Mouse (Mus musculus) 416B (cell line): Measurements from ENCODE around the gene Hivep3.

Experiments
- DNase-seq: peaks from one replicate; pipeline ENCODE4 v3.0.0; 2011; ENCODE audit warnings: low read depth

The Hivep3 gene

GRCm38 (mm10) chr4:119979238-119979829, 245.8 kb downstream of the Hivep3 start:
- no peak for DNase-seq

DNA sequence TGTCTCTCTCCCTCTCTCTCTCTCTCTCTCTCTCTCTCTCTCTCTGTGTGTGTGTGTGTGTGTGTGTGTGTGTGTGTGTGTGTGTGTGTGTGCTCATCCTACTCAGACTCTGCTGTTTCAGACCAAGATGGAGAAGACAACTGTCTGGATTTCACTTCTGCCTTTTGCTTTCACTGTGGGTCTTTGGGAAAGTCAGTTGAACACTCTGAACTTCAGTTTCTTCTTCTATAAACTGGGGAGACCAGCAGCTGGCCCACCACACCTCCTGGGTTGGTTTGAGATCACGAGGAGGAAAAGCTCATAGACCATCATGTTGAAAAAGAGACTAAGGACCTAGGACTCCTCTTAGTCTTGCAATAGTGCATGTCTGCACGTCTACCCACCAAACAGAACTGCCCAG, 246.3 kb downstream of the Hivep3 start:
- DNase-seq: no peak

DNA sequence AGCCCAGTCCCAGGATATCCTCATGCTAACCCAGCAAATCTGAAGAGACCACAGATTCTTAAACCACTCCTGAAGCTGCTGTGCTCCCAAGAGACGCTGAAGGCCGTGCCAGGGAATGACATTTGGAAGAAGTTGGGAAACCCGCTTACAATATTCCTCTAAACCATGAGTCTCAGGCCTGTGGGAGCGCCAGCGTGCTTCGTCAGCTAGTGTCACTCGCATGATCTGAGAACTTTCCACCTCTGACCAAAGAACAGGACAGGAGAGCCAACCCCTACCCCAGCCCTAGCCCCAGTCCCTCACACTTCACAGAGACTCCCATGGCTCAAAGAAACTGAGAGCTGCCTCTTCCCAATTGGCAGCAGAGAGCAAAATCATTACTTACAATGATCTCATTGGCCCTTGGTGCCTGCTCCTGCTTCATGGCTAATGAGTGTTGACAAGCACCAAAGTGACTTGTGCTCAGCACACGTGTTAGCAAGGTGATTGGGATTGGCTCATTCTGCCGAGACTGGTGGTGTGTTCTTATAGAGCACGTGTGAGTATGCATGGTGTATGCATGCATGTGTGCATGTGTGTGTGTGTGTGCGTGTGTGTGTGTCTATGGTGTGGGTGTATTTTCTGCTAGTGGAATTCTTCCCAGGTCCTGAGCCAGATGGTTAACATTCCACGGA, 247.6 kb downstream of the Hivep3 start:
- no peak for DNase-seq

- no peak for DNase-seq
Observed at GRCm38 (mm10) chr4:119986065-119986464, 252.5 kb downstream of the Hivep3 start.

DNA sequence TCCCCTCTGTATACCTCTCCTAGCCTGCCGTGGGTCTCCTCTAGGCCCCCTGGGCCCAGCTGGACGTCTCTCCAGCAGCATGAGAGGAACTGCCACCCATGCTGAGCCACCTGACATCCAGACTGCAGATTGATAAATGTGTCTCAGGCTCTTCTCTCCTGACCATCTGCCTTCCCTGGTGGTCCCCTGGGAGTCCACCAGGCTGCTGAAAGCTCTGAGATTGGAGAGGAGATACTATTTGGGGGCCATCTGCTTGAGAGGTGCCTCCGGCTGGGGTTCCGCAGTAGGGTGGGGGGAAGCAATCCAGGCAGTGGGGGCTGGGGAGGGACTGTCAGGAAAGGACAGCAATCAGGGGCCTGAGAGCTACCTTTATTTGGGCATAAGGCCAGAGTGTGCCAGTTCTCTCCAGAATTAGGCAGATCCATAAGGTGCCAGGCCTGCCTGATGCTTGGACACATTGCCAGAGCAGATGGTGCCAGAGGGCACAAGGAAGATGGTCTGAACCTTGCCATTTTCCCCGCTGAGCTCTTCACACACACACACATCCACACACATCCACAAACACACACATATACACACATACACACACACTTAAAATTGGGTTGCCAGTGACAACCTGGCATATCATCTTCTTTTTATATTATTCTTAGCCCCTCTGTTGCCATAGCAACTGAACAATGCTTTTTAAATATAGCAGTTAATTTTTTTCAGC, 253.2 kb downstream of the Hivep3 start:
- DNase-seq: no peak

DNA sequence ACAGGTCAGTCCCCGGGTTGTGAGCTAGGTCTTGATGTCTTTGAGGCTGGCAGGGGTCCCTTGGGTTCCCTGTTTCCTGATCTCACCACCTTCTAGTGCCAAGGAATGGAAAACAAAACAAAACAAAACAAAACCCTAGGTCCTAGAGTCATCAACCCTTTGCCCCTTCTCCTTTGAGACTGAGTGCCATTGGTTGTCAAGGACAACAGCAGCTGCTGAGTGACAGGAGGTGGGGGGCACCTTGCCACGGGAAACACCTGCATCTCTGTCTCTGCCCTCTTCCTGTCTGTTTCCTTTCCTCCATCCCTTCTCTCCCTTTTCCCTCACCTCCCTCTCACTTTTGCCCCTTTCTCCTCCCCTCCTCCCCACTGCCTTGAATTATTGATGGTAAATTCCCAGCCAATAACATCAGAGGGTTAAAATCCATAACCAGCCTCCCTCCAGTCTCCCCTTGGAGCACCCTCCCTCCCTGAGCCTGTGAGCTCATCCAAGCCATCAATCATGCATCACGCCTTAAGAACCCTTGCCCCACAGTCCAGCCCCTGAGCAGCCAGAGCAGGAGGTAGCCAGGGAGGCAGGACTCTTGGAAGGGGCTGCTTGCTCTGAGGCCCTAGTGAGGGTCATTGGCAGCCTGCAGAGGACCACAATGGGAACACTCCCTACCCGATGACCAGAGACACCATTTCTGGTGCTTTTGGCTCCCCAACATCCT, 253.9 kb downstream of the Hivep3 start:
- DNase-seq: no peak

GRCm38 (mm10) chr4:119989031-119989693, 255.6 kb downstream of the Hivep3 start:
- DNase-seq: no peak

GRCm38 (mm10) chr4:119990346-119990745, 256.8 kb downstream of the Hivep3 start:
- DNase-seq: no peak

DNA sequence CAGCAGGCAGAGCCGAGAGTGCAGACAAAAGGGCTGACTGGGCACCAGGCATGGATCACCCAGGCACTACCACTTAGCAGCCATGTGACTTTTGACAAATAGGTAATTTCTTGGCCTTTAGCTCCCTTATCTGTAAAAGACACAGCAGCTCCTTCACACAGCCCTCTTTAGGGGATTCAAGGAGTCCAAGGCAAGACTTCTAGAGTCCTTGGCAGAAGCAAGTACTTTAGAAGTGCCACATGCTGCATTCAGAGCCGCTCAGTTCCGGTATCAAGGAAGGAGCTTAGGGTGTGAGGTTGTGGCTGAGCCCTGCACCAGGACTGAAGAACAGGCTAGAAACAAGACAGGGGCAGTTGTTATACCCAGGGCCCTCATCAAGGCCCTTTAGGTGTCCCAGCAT, 257.3 kb downstream of the Hivep3 start:
- no peak for DNase-seq

DNA sequence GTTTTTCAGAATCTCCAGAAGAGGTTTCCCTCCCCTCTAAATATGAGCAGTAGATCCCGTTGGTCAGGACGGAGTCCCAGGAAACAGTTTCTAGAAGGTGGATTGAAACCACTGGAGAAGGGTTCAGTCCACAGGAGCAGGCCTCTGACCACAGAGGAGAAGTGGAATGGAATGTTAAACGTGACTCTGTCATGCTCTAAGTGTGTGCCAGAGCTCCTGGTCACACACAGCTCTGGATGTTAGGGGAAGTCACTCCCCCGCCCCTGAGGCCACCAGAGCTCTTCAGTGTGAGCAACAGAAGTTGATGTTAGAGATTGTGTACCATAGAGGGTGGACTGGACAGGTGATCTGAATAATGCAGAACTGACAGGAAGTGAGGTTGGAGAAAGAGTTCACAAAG, 258.2 kb downstream of the Hivep3 start:
- DNase-seq: no peak

GRCm38 (mm10) chr4:119996377-119996776, 262.8 kb downstream of the Hivep3 start:
- DNase-seq: peak; percentile 11

- DNase-seq: no peak
Observed at GRCm38 (mm10) chr4:119997351-119997750, 263.8 kb downstream of the Hivep3 start.

DNA sequence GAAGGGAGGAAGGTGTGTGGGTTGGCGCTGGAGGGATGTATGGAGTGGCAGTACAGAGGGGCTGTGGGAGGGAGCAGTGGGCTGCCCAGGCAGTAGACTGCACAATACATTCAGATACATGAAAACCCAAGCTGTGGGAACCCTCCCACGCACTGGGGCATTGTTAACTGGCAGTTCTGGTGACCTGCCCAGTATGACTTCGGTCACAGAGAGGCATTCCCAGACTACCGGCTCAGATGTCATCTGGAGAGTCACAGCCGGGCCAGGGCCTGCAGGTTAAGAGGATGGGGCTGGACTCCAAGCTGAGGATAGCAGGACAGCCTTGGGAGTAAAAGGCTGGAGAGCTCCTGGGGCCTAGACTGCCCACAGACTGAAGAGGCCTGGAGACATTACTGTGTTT, 265.3 kb downstream of the Hivep3 start:
- DNase-seq: no peak

- DNase-seq: no peak
Observed at GRCm38 (mm10) chr4:120000881-120001280, 267.3 kb downstream of the Hivep3 start.

- no peak for DNase-seq
Observed at GRCm38 (mm10) chr4:120003006-120003405, 269.4 kb downstream of the Hivep3 start.

- no peak for DNase-seq
Observed at GRCm38 (mm10) chr4:120006046-120006445, 272.5 kb downstream of the Hivep3 start.

DNA sequence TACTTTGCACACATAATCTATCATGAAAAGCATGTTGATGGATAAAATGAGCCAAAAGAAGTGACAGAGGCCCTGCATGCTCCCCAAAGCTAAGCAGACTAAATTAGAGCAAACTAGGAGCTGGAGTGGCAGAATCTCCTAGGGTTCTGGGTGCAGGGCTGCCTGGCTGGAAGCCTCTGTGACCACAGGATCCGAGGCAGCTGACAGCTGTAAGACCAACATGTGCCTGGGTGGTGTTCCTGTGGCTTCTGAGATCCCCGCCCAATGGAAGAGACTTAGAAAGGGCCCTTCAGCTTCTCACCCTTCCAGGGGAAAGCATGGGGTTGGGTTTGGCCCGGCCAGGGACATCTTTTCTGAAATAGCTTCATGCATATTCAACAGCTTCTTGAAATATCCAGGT, 274.3 kb downstream of the Hivep3 start:
- peak; percentile 17 for DNase-seq

GRCm38 (mm10) chr4:120009151-120009550, 275.6 kb downstream of the Hivep3 start:
- no peak for DNase-seq

- peak; percentile 49 for DNase-seq
Observed at GRCm38 (mm10) chr4:120011788-120012187, 278.2 kb downstream of the Hivep3 start.

GRCm38 (mm10) chr4:120012891-120013290, 279.3 kb downstream of the Hivep3 start:
- no peak for DNase-seq

DNA sequence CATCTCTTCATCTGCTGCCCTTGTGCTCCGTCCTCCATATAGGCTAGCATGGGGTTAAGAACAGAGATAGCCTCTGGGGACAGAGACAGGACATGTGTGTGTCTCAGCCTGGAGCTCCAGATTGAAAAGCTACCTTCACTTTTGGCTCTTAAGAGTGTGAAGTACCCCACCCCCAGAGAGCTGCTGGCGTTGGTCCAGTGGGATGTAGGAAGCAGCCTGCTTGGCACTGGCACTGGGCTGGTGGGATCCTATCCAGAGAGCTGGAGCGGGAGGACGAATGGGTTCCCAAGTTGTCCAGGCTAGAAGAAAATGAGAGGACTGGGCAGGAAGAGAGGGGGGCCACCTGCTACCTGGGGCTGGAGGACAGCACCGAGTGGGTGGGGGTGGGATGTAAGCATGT, 284.8 kb downstream of the Hivep3 start:
- DNase-seq: no peak

DNA sequence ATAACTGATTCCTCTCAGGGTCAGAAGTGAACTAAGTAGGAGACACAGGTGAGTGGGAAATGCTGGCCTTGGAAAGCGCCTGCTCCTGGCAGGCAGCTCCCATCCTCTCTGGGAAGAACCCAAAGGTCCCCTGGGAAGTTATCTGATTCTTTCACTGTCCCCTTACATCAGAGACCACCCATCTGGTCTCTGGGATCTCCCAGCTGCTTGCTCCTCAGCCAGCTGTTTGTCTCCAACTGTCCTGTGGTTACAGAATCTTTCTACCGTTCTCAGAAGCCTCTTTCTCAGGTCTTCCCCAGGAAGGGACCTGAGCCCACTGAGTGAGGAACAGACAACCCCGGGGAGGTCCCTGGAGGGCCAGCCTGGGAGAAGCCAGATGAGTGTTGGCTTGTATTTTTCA, 288.8 kb downstream of the Hivep3 start:
- no peak for DNase-seq
